ENCODE assay signal across 19 mouse cellular contexts in genomic region chr1:93068553-93068952, GRCm38 (mm10). TPM values are rescaled to one million over a fixed set of nuclear protein-coding genes. Genes with fewer than 3 reads are reported as not detected.
DNase-seq lines count a peak whose midpoint lies in the region; ATAC-seq and TF ChIP-seq lines count a peak whose summit lies in the region.
"Had no signal": no experiment of that assay in that cellular context is flagged by ENCODE, and none has a peak within 500 bp of the region (broad histone marks: within the 10 kb centered on the region; RNA-seq: fewer than 3 reads in every experiment).

No protein-coding gene starts in this region.

- ATAC-seq in hindbrain, postnatal 0 days: no peak
- ATAC-seq in hindbrain, embryonic 13.5 days (ENCODE audit: low FRiP score): no peak
- ATAC-seq: CD4-positive, CD25-positive, alpha-beta regulatory T cell, adult 4 months; hindbrain, embryonic 16.5 days had no signal

- H3K36me3 ChIP-seq in hindbrain, postnatal 0 days (ENCODE audit: insufficient read depth, low read length): peaks cover 59% of the 10 kb centered on the region
- H3K36me3 ChIP-seq in hindbrain, embryonic 13.5 days: peaks cover 99% of the 10 kb centered on the region
- no peaks in the 10 kb centered on the region for H3K36me3 ChIP-seq in macrophage (ENCODE audit: inconsistent target)
- H3K36me3 ChIP-seq: G1E had no signal

- H3K27ac ChIP-seq in hindbrain, postnatal 0 days: no peak overlapping the region
- H3K27ac ChIP-seq in hindbrain, embryonic 13.5 days: no peak overlapping the region
- 0 out of 2 replicates have a peak overlapping the region, but pooled peaks have one; percentile 18 for H3K27ac ChIP-seq in cerebellum, adult 2 months (ENCODE audit: insufficient read depth, low read length)
- H3K27ac ChIP-seq in macrophage: 0 out of 2 replicates have a peak overlapping the region, but pooled peaks have one; percentile 33
- H3K27ac ChIP-seq: layer of hippocampus, adult 2 months; limb, embryonic 13.5 days; liver, embryonic 14.5 days had no signal

- no peak overlapping the region for H3K4me2 ChIP-seq in hindbrain, postnatal 0 days (ENCODE audit: low read depth, low read length)
- H3K4me2 ChIP-seq in hindbrain, embryonic 13.5 days: no peak overlapping the region
- H3K4me2 ChIP-seq: limb, embryonic 13.5 days had no signal

- no peaks in the 10 kb centered on the region for H3K27me3 ChIP-seq in hindbrain, postnatal 0 days (ENCODE audit: insufficient read depth, low read length)
- no peaks in the 10 kb centered on the region for H3K27me3 ChIP-seq in hindbrain, embryonic 13.5 days
- H3K27me3 ChIP-seq in cerebellum, adult 2 months (ENCODE audit: control insufficient read depth, insufficient read depth, low read length): no peaks in the 10 kb centered on the region
- H3K27me3 ChIP-seq: limb, embryonic 13.5 days had no signal

- no peaks in the 10 kb centered on the region for H3K4me1 ChIP-seq in hindbrain, postnatal 0 days (ENCODE audit: insufficient read depth, low read length)
- 0 out of 2 replicates have a peak, but pooled peaks cover 7% of the 10 kb centered on the region for H3K4me1 ChIP-seq in hindbrain, embryonic 13.5 days (replicated peaks)
- H3K4me1 ChIP-seq in cerebellum, adult 2 months (ENCODE audit: control insufficient read depth, insufficient read depth, low read length): peaks cover 75% of the 10 kb centered on the region

- H3K9me3 ChIP-seq in hindbrain, postnatal 0 days (ENCODE audit: low read length): no peaks in the 10 kb centered on the region
- H3K9me3 ChIP-seq in hindbrain, embryonic 13.5 days: no peaks in the 10 kb centered on the region
- H3K9me3 ChIP-seq: G1E; limb, embryonic 13.5 days had no signal

- WGBS in hindbrain, postnatal 0 days: 59% methylated on average over 1 of the region's 1 CpGs
- 84% methylated on average over 1 of the region's 1 CpGs for WGBS in hindbrain, embryonic 13.5 days
- 12% methylated on average over 1 of the region's 1 CpGs for WGBS in cerebellum, adult 2 months
- WGBS in macrophage (ENCODE audit: missing documents): 89% methylated on average over 1 of the region's 1 CpGs

- no peaks in the 10 kb centered on the region for H3K79me2 ChIP-seq in macrophage (ENCODE audit: inconsistent target)

- TF ChIP-seq CTCF in hindbrain, postnatal 0 days (IDR thresholded peaks at IDR 0.05; ENCODE audit: low read depth): no peak
- no peak for TF ChIP-seq CTCF in cerebellum, adult 2 months (IDR thresholded peaks at IDR 0.05; ENCODE audit: borderline replicate concordance, insufficient read depth, low read depth, low read length)

- TF ChIP-seq POLR2A in cerebellum, adult 2 months (IDR thresholded peaks at IDR 0.05; ENCODE audit: borderline replicate concordance, insufficient read depth, low read length): no peak

- H3K4me3 ChIP-seq in hindbrain, postnatal 0 days (ENCODE audit: low read length): no peak overlapping the region
- no peak overlapping the region for H3K4me3 ChIP-seq in hindbrain, embryonic 13.5 days
- H3K4me3 ChIP-seq in cerebellum, adult 2 months (replicated peaks; ENCODE audit: insufficient read depth, low read depth, low read length): no peak overlapping the region
- no peak overlapping the region for H3K4me3 ChIP-seq in macrophage (ENCODE audit: inconsistent target)
- H3K4me3 ChIP-seq: layer of hippocampus, adult 2 months; limb, embryonic 13.5 days had no signal

- no peak overlapping the region for H3K9ac ChIP-seq in hindbrain, postnatal 0 days (replicated peaks; ENCODE audit: low read length)
- H3K9ac ChIP-seq in hindbrain, embryonic 13.5 days: no peak overlapping the region
- H3K9ac ChIP-seq: limb, embryonic 13.5 days; liver, embryonic 14.5 days had no signal

- DNase-seq in adrenal gland, adult (ENCODE audit: inconsistent age in 2 of 2, low spot score in 1 of 2): peak; percentile 37 to 73
- DNase-seq in adrenal gland, postnatal 4 days (ENCODE audit: low spot score in 2 of 2): no peak
- peak; percentile 48 for DNase-seq in hindbrain, postnatal 0 days (ENCODE audit: low spot score)
- DNase-seq in cerebellum, adult 2 months: peak; percentile 77 to 79
- no peak for DNase-seq in thymus, postnatal 14 days
- DNase-seq in retina, postnatal 1 day: no peak
- DNase-seq: heart, adult 18-20 months; kidney, adult 11 months; kidney, postnatal 10 days; lung, postnatal 14 days had no signal

RNA-seq across cellular contexts. Expression of gene Kif1a, which starts 33.2 kb away (rescaled TPM):
- total RNA-seq in adrenal gland, postnatal 4 days (2021): 10 to 100 TPM; 36.0 to 45.0 TPM
- 600 and 696 TPM in 2 replicates for total RNA-seq in hindbrain, postnatal 0 days (2014; rRNA removed)
- polyA plus RNA-seq in hindbrain, postnatal 0 days (2015; fragmentation: Nextera tagmentation; extraction: Ambion mirVana): 651 and 675 TPM in 2 replicates
- 340 and 349 TPM in 2 replicates for polyA plus RNA-seq in hindbrain, embryonic 13.5 days (2015; fragmentation: Nextera tagmentation; extraction: Ambion mirVana)
- 290 and 291 TPM in 2 replicates for polyA plus RNA-seq in cerebellum, adult 2 months (2012; rRNA removed)
- 1 to 10 TPM in 25 of 26 experiments, under 1 TPM in 1; 1.00 to 7.3 (median 2.5) TPM for total RNA-seq in macrophage (2018; cell fraction: chromatin; rRNA removed)
- under 1 TPM; 0.26 to 0.88 (median 0.47) TPM for total RNA-seq in macrophage (2018; cell fraction: cytosol; rRNA removed)
- total RNA-seq in macrophage (2018; cell fraction: nucleus; rRNA removed): 1 to 10 TPM in 12 of 26 experiments, under 1 TPM in 14; 0.34 to 4.8 (median 0.98) TPM
- 0.25 to 2.8 TPM (median 0.27 TPM) in 3 replicates for polyA plus RNA-seq in macrophage (2018)
- total RNA-seq: megakaryocyte-erythroid progenitor cell, adult 5-6 weeks had no signal
- polyA plus RNA-seq: CD4-positive, CD25-positive, alpha-beta regulatory T cell, adult 4 months had no signal

Comparison
In these comparisons a context has a peak if more than half of its experiments do, and no peak if none do; other contexts are left out.
1. DNase-seq: peak in adrenal gland, adult (2 of 2), hindbrain, postnatal 0 days (single experiment) and cerebellum, adult 2 months (2 of 2); none in adrenal gland, postnatal 4 days (0 of 2), thymus, postnatal 14 days (single experiment) and retina, postnatal 1 day (single experiment).
2. H3K27ac ChIP-seq: peak in cerebellum, adult 2 months (single experiment) and macrophage (single experiment); none in hindbrain, postnatal 0 days (single experiment) and hindbrain, embryonic 13.5 days (single experiment).
3. RNA of gene Kif1a, which starts 33.2 kb away (polyA plus RNA-seq): 651 to 675 TPM in hindbrain, postnatal 0 days, 340 to 349 TPM in hindbrain, embryonic 13.5 days and 290 to 291 TPM in cerebellum, adult 2 months; 0.25 to 2.8 TPM in macrophage; every median in the first group is over 10 times any median in the second.